Mouse (Mus musculus) brain, embryonic 14.5 days (tissue): ENCODE measurements around the gene Gnaq. TPM values are rescaled to one million over a fixed set of nuclear protein-coding genes. Genes with fewer than 3 reads are reported as not detected.
A peak's percentile ranks its signal among the peaks of the same experiment; 100 is the strongest.
"Not testable (repeated sequence)": the region's sequence is repeated elsewhere in the genome, so short reads cannot be mapped to it uniquely, and the experiment has no call there.

ENCODE experiments used
- DNase-seq: peaks from one replicate; pipeline ENCODE4 v3.0.0-alpha.2; 2011; ENCODE audit warnings: low read depth
- CTCF ChIP-seq: fragments of 200-500 bp; IDR thresholded peaks from 2 replicates; pipeline ENCODE4 v1.5.1; 2012; ENCODE audit warnings: inconsistent platforms, mild to moderate bottlenecking, moderate library complexity, borderline replicate concordance; ENCODE audit not compliant: insufficient read depth, insufficient read length; ENCODE audit errors: extremely low read depth
- POLR2A ChIP-seq: fragments of 200-500 bp; IDR thresholded peaks from 2 replicates; pipeline ENCODE4 v1.6.1; 2012; ENCODE audit warnings: mild to moderate bottlenecking, inconsistent platforms, borderline replicate concordance; ENCODE audit not compliant: poor library complexity, insufficient read depth, insufficient read length, severe bottlenecking; ENCODE audit errors: extremely low read depth
- polyA plus RNA-seq: library from polyadenylated mRNA; depleted of rRNA; stranded (reverse); fragments of >200 nt; gene quantifications from 2 replicates; pipeline ENCODE4 v1.2.3, GENCODE M21; 2012

The Gnaq gene
- polyA plus RNA-seq, 1 experiment: 83.4 TPM

GRCm38 (mm10) chr19:16153851-16154250 lies 21.2 kb downstream of the Gnaq start:
- DNase-seq: no peak
- no peak for TF ChIP-seq CTCF
- TF ChIP-seq POLR2A: no peak

- no peak for TF ChIP-seq CTCF
- no peak for TF ChIP-seq POLR2A
- no peak for DNase-seq
Observed at GRCm38 (mm10) chr19:16154480-16154879, 21.8 kb downstream of the Gnaq start.

- no peak for TF ChIP-seq CTCF
- no peak for TF ChIP-seq POLR2A
- no peak for DNase-seq
Observed at GRCm38 (mm10) chr19:16157120-16157519, 24.5 kb downstream of the Gnaq start.

GRCm38 (mm10) chr19:16160759-16161158 lies 28.1 kb downstream of the Gnaq start:
- TF ChIP-seq POLR2A: no peak
- no peak for TF ChIP-seq CTCF
- peak; percentile 36 for DNase-seq

- DNase-seq: no peak
- TF ChIP-seq POLR2A (no peak), CTCF (no peak)
Observed at GRCm38 (mm10) chr19:16161222-16161621, 28.6 kb downstream of the Gnaq start.

GRCm38 (mm10) chr19:16164396-16164795 lies 31.8 kb downstream of the Gnaq start:
- not testable (repeated sequence) for DNase-seq

- DNase-seq: peak; percentile 47
- no peak for TF ChIP-seq CTCF
Observed at GRCm38 (mm10) chr19:16167185-16167584, 34.6 kb downstream of the Gnaq start.

GRCm38 (mm10) chr19:16168192-16168591 lies 35.6 kb downstream of the Gnaq start:
- peak; percentile 68 for DNase-seq
- TF ChIP-seq CTCF (no peak), POLR2A (no peak)

GRCm38 (mm10) chr19:16168653-16169198 lies 36.1 kb downstream of the Gnaq start:
- TF ChIP-seq CTCF: no peak
- no peak for TF ChIP-seq POLR2A
- DNase-seq: peak; percentile 45

GRCm38 (mm10) chr19:16170724-16171123 lies 38.1 kb downstream of the Gnaq start:
- TF ChIP-seq CTCF (no peak), POLR2A (no peak)
- DNase-seq: no peak

GRCm38 (mm10) chr19:16173721-16174120 lies 41.1 kb downstream of the Gnaq start:
- DNase-seq: no peak
- TF ChIP-seq POLR2A (no peak), CTCF (no peak)

GRCm38 (mm10) chr19:16176426-16176825 lies 43.8 kb downstream of the Gnaq start:
- DNase-seq: no peak
- TF ChIP-seq CTCF: no peak
- no peak for TF ChIP-seq POLR2A

- no peak for DNase-seq
Observed at GRCm38 (mm10) chr19:16177139-16177727, 44.6 kb downstream of the Gnaq start.

GRCm38 (mm10) chr19:16181258-16181657 lies 48.6 kb downstream of the Gnaq start:
- DNase-seq: no peak
- TF ChIP-seq POLR2A (no peak), CTCF (no peak)

More at GRCm38 (mm10) chr19:16177139-16177727, 44.6 kb downstream of the Gnaq start:
- TF ChIP-seq POLR2A (no peak), CTCF (no peak)
